Mouse (Mus musculus) Patski (cell line): ENCODE measurements around the gene Gm9964. TPM values are rescaled to one million over a fixed set of nuclear protein-coding genes. Genes with fewer than 3 reads are reported as not detected.
A peak's percentile ranks its signal among the peaks of the same experiment; 100 is the strongest.
"Not testable (repeated sequence)": the region's sequence is repeated elsewhere in the genome, so short reads cannot be mapped to it uniquely, and the experiment has no call there.

Source experiments
- ATAC-seq: fragments of 100-300 bp; one replicate; pipeline ENCODE4 v1.8.0; 2021
- CTCF ChIA-PET: fragments of 350-600 bp; sonication (Branson Sonifier 250); formaldehyde crosslinking; loops from one replicate; lab custom pipeline; 2022; ENCODE audit warnings: inconsistent platforms; lab: Charles Lee
- POLR2A ChIA-PET: fragments of 350-600 bp; sonication (Branson Sonifier 250); formaldehyde crosslinking; loops from one replicate; lab custom pipeline; 2022; ENCODE audit warnings: antibody characterized with exemption, inconsistent platforms; lab: Charles Lee
- DNase-seq: peaks from one replicate; pipeline ENCODE4 v3.0.0-alpha.2; 2011; ENCODE audit warnings: low read depth, low spot score
- H3K27me3 ChIP-seq: fragments of 371-371 bp; one replicate; pipeline ENCODE4 v1.5.1; 2021
- CTCF ChIP-seq: fragments of 100-300 bp; IDR thresholded peaks from one replicate; pipeline ENCODE4 v1.5.1; 2021
- in situ Hi-C: fragments of 300-500 bp; cut with MboI; formaldehyde crosslinking; loops from 3 replicates; pipeline ENCODE4 v1.11.1; 2018; ENCODE audit warnings: low pct_unique_long_range_greater_than_20kb, mixed read lengths
- polyA plus RNA-seq: library from polyadenylated mRNA; unstranded; gene quantifications from one replicate; pipeline ENCODE4 v1.2.3, GENCODE M21; 2021

Gm9964 gene
- polyA plus RNA-seq, 1 experiment from 2014 or later: not detected

- ATAC-seq (no peak), DNase-seq (no peak)
- H3K27me3 ChIP-seq: no peaks in the 10 kb centered on the region
- ChIA-PET POLR2A (no interaction called here), CTCF (no interaction called here)
- in situ Hi-C loops: no loop called here
- TF ChIP-seq CTCF: no peak
These were observed 29.0 kb upstream of the Gm9964 start for GRCm38 (mm10) chr11:79325663-79326062.

- in situ Hi-C loops: no loop called here
- no peak for ATAC-seq
- ChIA-PET POLR2A (no interaction called here), CTCF (no interaction called here)
- no peaks in the 10 kb centered on the region for H3K27me3 ChIP-seq
- TF ChIP-seq CTCF: no peak
- no peak for DNase-seq
These were observed 27.4 kb upstream of the Gm9964 start for GRCm38 (mm10) chr11:79323985-79324685.

- ATAC-seq (no peak), DNase-seq (no peak)
- CTCF ChIA-PET: no interaction called here
- in situ Hi-C loops: no loop called here
- TF ChIP-seq CTCF: no peak
- POLR2A ChIA-PET: interaction anchor here (0.5 kb wide), 1 partner anchor 58 kb away, joined by 3 read pairs; no protein-coding TSS in a partner anchor
- no peaks in the 10 kb centered on the region for H3K27me3 ChIP-seq
These were observed 23.1 kb upstream of the Gm9964 start for GRCm38 (mm10) chr11:79319807-79320206.

GRCm38 (mm10) chr11:79316807-79317345 is 20.2 kb upstream of the Gm9964 start:
- ChIA-PET POLR2A (no interaction called here), CTCF (interaction anchor here (1.0 to 1.7 kb wide), 3 partner anchors 9 to 19 kb away, joined by 3 to 7 read pairs (median 4); no protein-coding TSS in a partner anchor)
- DNase-seq: no peak
- no peaks in the 10 kb centered on the region for H3K27me3 ChIP-seq
- in situ Hi-C loops: no loop called here
- no peak for ATAC-seq
- no peak for TF ChIP-seq CTCF

GRCm38 (mm10) chr11:79310467-79310866 is 13.8 kb upstream of the Gm9964 start:
- in situ Hi-C loops: no loop called here
- no peak for TF ChIP-seq CTCF
- CTCF ChIA-PET: interaction anchor here (1.1 kb wide), 1 partner anchor 14 kb away, joined by 3 read pairs; the partner anchor contains the start of gene Gm9964
- DNase-seq (no peak), ATAC-seq (no peak)
- H3K27me3 ChIP-seq: no peaks in the 10 kb centered on the region
- POLR2A ChIA-PET: interaction anchor here (0.6 kb wide), 1 partner anchor 88 kb away, joined by 9 read pairs; no protein-coding TSS in a partner anchor

GRCm38 (mm10) chr11:79307560-79308200 is 11.0 kb upstream of the Gm9964 start:
- ATAC-seq (no peak), DNase-seq (peak; percentile 28)
- POLR2A ChIA-PET: interaction anchor here (0.6 to 1.2 kb wide), 2 partner anchors 15 to 70 kb away, joined by 3 read pairs; no protein-coding TSS in a partner anchor
- in situ Hi-C loops: no loop called here
- CTCF ChIA-PET: interaction anchor here (1.0 to 1.5 kb wide), 2 partner anchors 9 kb away, joined by 3 to 4 read pairs; no protein-coding TSS in a partner anchor
- H3K27me3 ChIP-seq: no peaks in the 10 kb centered on the region
- no peak for TF ChIP-seq CTCF

GRCm38 (mm10) chr11:79306996-79307395 is 10.3 kb upstream of the Gm9964 start:
- no peaks in the 10 kb centered on the region for H3K27me3 ChIP-seq
- ATAC-seq (no peak), DNase-seq (no peak)
- no peak for TF ChIP-seq CTCF
- ChIA-PET POLR2A (interaction anchor here (1.2 kb wide), 1 partner anchor 69 kb away, joined by 3 read pairs; no protein-coding TSS in a partner anchor), CTCF (interaction anchor here (1.3 to 1.5 kb wide), 2 partner anchors 10 to 11 kb away, joined by 4 read pairs; no protein-coding TSS in a partner anchor)
- in situ Hi-C loops: no loop called here

- peak; percentile 30 for DNase-seq
- in situ Hi-C loops: no loop called here
- CTCF ChIA-PET: interaction anchor here (1.3 to 1.4 kb wide), 2 partner anchors 11 to 24 kb away, joined by 3 to 4 read pairs; no protein-coding TSS in a partner anchor
- no peak for TF ChIP-seq CTCF
- ATAC-seq: no peak
- POLR2A ChIA-PET: no interaction called here
- H3K27me3 ChIP-seq: no peaks in the 10 kb centered on the region
These were observed 9.8 kb upstream of the Gm9964 start for GRCm38 (mm10) chr11:79306510-79306909.

GRCm38 (mm10) chr11:79305697-79306340 is 9.1 kb upstream of the Gm9964 start:
- in situ Hi-C loops: no loop called here
- no peak for ATAC-seq
- H3K27me3 ChIP-seq: no peaks in the 10 kb centered on the region
- no peak for TF ChIP-seq CTCF
- ChIA-PET POLR2A (interaction anchor here (0.7 kb wide), 1 partner anchor 9 kb away, joined by 3 read pairs; the partner anchor contains the start of gene Gm9964), CTCF (interaction anchor here (1.2 to 1.4 kb wide), 4 partner anchors 9 to 25 kb away, joined by 3 to 4 read pairs (median 4); partner anchors contain the start of gene Gm9964)
- DNase-seq: no peak

GRCm38 (mm10) chr11:79304245-79304644 is 7.5 kb upstream of the Gm9964 start:
- in situ Hi-C loops, CTCF ChIA-PET, H3K27me3 ChIP-seq, DNase-seq: not testable (repeated sequence)
- POLR2A ChIA-PET: interaction anchor here (1.0 kb wide), 1 partner anchor 25 kb away, joined by 3 read pairs; no protein-coding TSS in a partner anchor
- peak; percentile 23 for ATAC-seq
